Mouse (Mus musculus) ZHBTc4 (cell line): ENCODE results near the gene Tnfrsf1b.

Experiments
- DNase-seq: peaks from one replicate; pipeline ENCODE4 v3.0.0-alpha.2; 2011; ENCODE audit warnings: low read depth, low spot score

Tnfrsf1b gene

GRCm38 (mm10) chr4:145257751-145258434 is 11.2 kb upstream of the Tnfrsf1b start:
- DNase-seq: no peak

GRCm38 (mm10) chr4:145256144-145256543 is 9.5 kb upstream of the Tnfrsf1b start:
- no peak for DNase-seq

- peak; percentile 48 for DNase-seq
Measured at GRCm38 (mm10) chr4:145254418-145254817, 7.7 kb upstream of the Tnfrsf1b start.

GRCm38 (mm10) chr4:145252611-145253010 is 5.9 kb upstream of the Tnfrsf1b start:
- no peak for DNase-seq

GRCm38 (mm10) chr4:145251546-145251945 is 4.9 kb upstream of the Tnfrsf1b start:
- no peak for DNase-seq

- DNase-seq: no peak
Measured at GRCm38 (mm10) chr4:145250002-145250401, 3.3 kb upstream of the Tnfrsf1b start.

- no peak for DNase-seq
Measured at GRCm38 (mm10) chr4:145247556-145247955, 886 bp upstream of the Tnfrsf1b start.

- no peak for DNase-seq
Measured at GRCm38 (mm10) chr4:145245581-145245980, 1.1 kb downstream of the Tnfrsf1b start.

- no peak for DNase-seq
Measured at GRCm38 (mm10) chr4:145244676-145245075, 2.0 kb downstream of the Tnfrsf1b start.

GRCm38 (mm10) chr4:145242719-145243350 is 3.8 kb downstream of the Tnfrsf1b start:
- DNase-seq: no peak

GRCm38 (mm10) chr4:145240723-145241231 is 5.9 kb downstream of the Tnfrsf1b start:
- no peak for DNase-seq

- no peak for DNase-seq
Measured at GRCm38 (mm10) chr4:145239049-145239830, 7.4 kb downstream of the Tnfrsf1b start.

- DNase-seq: no peak
Measured at GRCm38 (mm10) chr4:145236027-145236426, 10.6 kb downstream of the Tnfrsf1b start.

- no peak for DNase-seq
Measured at GRCm38 (mm10) chr4:145233487-145234228, 13.0 kb downstream of the Tnfrsf1b start.

- no peak for DNase-seq
Measured at GRCm38 (mm10) chr4:145231732-145232131, 14.9 kb downstream of the Tnfrsf1b start.

- DNase-seq: no peak
Measured at GRCm38 (mm10) chr4:145230647-145231046, 16.0 kb downstream of the Tnfrsf1b start.

GRCm38 (mm10) chr4:145229524-145230163 is 17.0 kb downstream of the Tnfrsf1b start:
- no peak for DNase-seq

- no peak for DNase-seq
Measured at GRCm38 (mm10) chr4:145229051-145229450, 17.6 kb downstream of the Tnfrsf1b start.

- no peak for DNase-seq
Measured at GRCm38 (mm10) chr4:145224613-145225012, 22.1 kb downstream of the Tnfrsf1b start.

- no peak for DNase-seq
Measured at GRCm38 (mm10) chr4:145222064-145222463, 24.6 kb downstream of the Tnfrsf1b start.

GRCm38 (mm10) chr4:145221379-145221778 is 25.3 kb downstream of the Tnfrsf1b start:
- no peak for DNase-seq
